10 mouse cellular contexts compared by ENCODE assay signal in the genomic region with DNA sequence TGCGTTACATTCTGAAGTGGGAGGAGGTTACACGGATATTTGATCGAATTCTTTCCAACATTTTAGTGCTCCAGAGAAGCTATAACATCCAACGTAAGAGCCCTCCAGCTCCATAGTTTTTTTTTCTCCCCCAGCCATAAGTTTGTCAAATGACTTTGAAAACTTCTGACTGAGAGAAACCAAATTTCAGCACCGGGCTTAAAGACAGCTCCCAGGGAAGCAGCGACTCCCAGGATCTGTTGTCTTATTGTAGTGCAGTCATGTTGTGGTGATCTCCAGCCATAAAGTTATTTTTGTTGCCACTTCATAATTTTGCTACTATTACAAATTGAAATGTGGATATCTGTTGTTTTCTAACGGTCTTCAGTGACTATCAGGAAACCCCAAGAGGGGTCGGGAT.
A peak's percentile ranks its signal among the peaks of the same experiment; 100 is the strongest.
DNase-seq lines count a peak whose midpoint lies in the region; ATAC-seq and TF ChIP-seq lines count a peak whose summit lies in the region.
"Had no signal": no experiment of that assay in that cellular context is flagged by ENCODE, and none has a peak within 500 bp of the region (broad histone marks: within the 10 kb centered on the region; RNA-seq: fewer than 3 reads in every experiment).

No protein-coding gene starts in this region.

- 39% methylated on average over 8 of the region's 8 CpGs for WGBS in lung, adult 2 months
- WGBS in limb, embryonic 11.5 days = 43% methylated on average over 8 of the region's 8 CpGs

- no peaks in the 10 kb centered on the region for H3K36me3 ChIP-seq in limb, embryonic 11.5 days (ENCODE audit: control insufficient read depth, insufficient read depth, low read length)
- H3K36me3 ChIP-seq: neural tube, embryonic 12.5 days had no signal

- DNase-seq in gastrocnemius, postnatal 10 days = peak; percentile 15
- DNase-seq in gastrocnemius, postnatal 14 days = no peak
- peak; percentile 39 for DNase-seq in lung, postnatal 14 days
- no peak for DNase-seq in lung, adult 2 months
- DNase-seq in adipocyte (ENCODE audit: low spot score) = peak; percentile 36
- DNase-seq in limb, embryonic 11.5 days (ENCODE audit: low spot score) = peak; percentile 81
- no peak for DNase-seq in left cerebral cortex, adult 2 months (ENCODE audit: extremely low spot score in 1 of 2, low spot score in 2 of 2)
- no peak for DNase-seq in left cerebral cortex, adult 8-10 months (ENCODE audit: low spot score in 2 of 2)

- TF ChIP-seq POLR2A in lung, adult 2 months (IDR thresholded peaks at IDR 0.05; ENCODE audit: borderline replicate concordance, extremely low read depth, low read depth, low read length) = no peak

- H3K4me3 ChIP-seq in lung, adult 2 months (replicated peaks; ENCODE audit: extremely low read depth, low read depth, low read length) = no peak overlapping the region
- no peak overlapping the region for H3K4me3 ChIP-seq in limb, embryonic 11.5 days (ENCODE audit: low read depth, low read length)
- no peak overlapping the region for H3K4me3 ChIP-seq in left cerebral cortex, adult 2 months
- H3K4me3 ChIP-seq: neural tube, embryonic 12.5 days had no signal

- TF ChIP-seq CTCF in lung, adult 2 months (IDR thresholded peaks at IDR 0.05; ENCODE audit: insufficient read depth, low read length) = no peak
- TF ChIP-seq CTCF in left cerebral cortex, adult 2 months (IDR thresholded peaks at IDR 0.05) = no peak

- intact Hi-C loops in gastrocnemius, postnatal 14 days (cut with DNase I; ENCODE audit: low total_unique reads) = no loop called here
- intact Hi-C loops in left cerebral cortex, adult 2 months (cut with DNase I) = no loop called here

- H3K27ac ChIP-seq in limb, embryonic 11.5 days (replicated peaks; ENCODE audit: low read depth, low read length) = no peak overlapping the region
- no peak overlapping the region for H3K27ac ChIP-seq in left cerebral cortex, adult 2 months
- H3K27ac ChIP-seq: liver, embryonic 14.5 days; neural tube, embryonic 12.5 days had no signal

- H3K4me2 ChIP-seq in limb, embryonic 11.5 days (ENCODE audit: low read depth, severe bottlenecking) = no peak overlapping the region
- H3K4me2 ChIP-seq: neural tube, embryonic 12.5 days had no signal

- H3K27me3 ChIP-seq in limb, embryonic 11.5 days (ENCODE audit: control insufficient read depth, insufficient read depth, low read length) = no peaks in the 10 kb centered on the region
- H3K27me3 ChIP-seq: neural tube, embryonic 12.5 days had no signal

- H3K4me1 ChIP-seq in lung, adult 2 months (ENCODE audit: control insufficient read depth, insufficient read depth, low read length) = no peaks in the 10 kb centered on the region
- no peaks in the 10 kb centered on the region for H3K4me1 ChIP-seq in limb, embryonic 11.5 days (ENCODE audit: control insufficient read depth, insufficient read depth, low read length)
- H3K4me1 ChIP-seq: neural tube, embryonic 12.5 days had no signal

- no peak overlapping the region for H3K9ac ChIP-seq in limb, embryonic 11.5 days (ENCODE audit: low read length)
- H3K9ac ChIP-seq: liver, embryonic 14.5 days; neural tube, embryonic 12.5 days had no signal

- H3K9me3 ChIP-seq in limb, embryonic 11.5 days (ENCODE audit: control insufficient read depth, low read length) = no peaks in the 10 kb centered on the region
- H3K9me3 ChIP-seq: neural tube, embryonic 12.5 days had no signal

- ATAC-seq in limb, embryonic 11.5 days (ENCODE audit: insufficient number of reproducible peaks, low FRiP score, low TSS enrichment, low read depth) = no peak

Comparison
In these comparisons a context has a peak if more than half of its experiments do, and no peak if none do; other contexts are left out.
1. DNase-seq: peak in gastrocnemius, postnatal 10 days (single experiment), lung, postnatal 14 days (single experiment), adipocyte (single experiment) and limb, embryonic 11.5 days (single experiment); none in gastrocnemius, postnatal 14 days (single experiment), lung, adult 2 months (single experiment), left cerebral cortex, adult 2 months (0 of 2) and left cerebral cortex, adult 8-10 months (0 of 2).